In the genomic region with DNA sequence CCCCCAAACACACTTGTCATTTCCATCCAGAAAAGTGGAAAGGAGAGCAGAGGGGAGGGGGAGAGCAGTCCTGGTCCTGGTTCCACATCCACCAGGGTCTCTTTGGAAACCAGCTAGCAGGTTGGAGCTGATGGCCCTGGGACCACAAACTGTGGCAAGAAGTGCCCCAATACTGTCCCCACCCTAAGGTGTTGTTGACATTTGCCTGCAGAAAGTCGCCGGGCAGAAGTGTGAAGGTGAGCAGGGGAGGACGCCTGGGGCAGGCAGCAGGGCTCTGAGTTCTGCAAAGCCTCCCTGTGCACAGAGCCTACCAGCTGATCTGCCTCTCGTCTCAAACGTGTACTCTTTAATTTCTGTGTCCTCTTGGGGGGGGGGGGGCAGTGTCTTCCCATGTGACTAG, we compare ENCODE assay signal across 13 mouse cellular contexts. TPM values are rescaled to one million over a fixed set of nuclear protein-coding genes. Genes with fewer than 3 reads are reported as not detected.
DNase-seq lines count a peak whose midpoint lies in the region; ATAC-seq and TF ChIP-seq lines count a peak whose summit lies in the region.
"Had no signal": no experiment of that assay in that cellular context is flagged by ENCODE, and none has a peak within 500 bp of the region (broad histone marks: within the 10 kb centered on the region; RNA-seq: fewer than 3 reads in every experiment).

No protein-coding gene starts in this region.

- WGBS in intestine, embryonic 15.5 days = 17% methylated on average over 5 of the region's 5 CpGs
- WGBS in intestine, postnatal 0 days = 20% methylated on average over 5 of the region's 5 CpGs
- 13% methylated on average over 5 of the region's 5 CpGs for WGBS in embryonic facial prominence, embryonic 11.5 days
- WGBS in limb, embryonic 14.5 days = 24% methylated on average over 3 of the region's 5 CpGs

- intact Hi-C loops in heart, postnatal 10 days (cut with DNase I) = no loop called here

- DNase-seq in embryonic facial prominence, embryonic 11.5 days (ENCODE audit: low spot score) = no peak
- DNase-seq in heart, postnatal 10 days = peak; percentile 20 to 27
- DNase-seq in limb, embryonic 14.5 days (ENCODE audit: low spot score) = no peak
- no peak for DNase-seq in urinary bladder, postnatal 14 days (ENCODE audit: low spot score)
- no peak for DNase-seq in thymus, postnatal 25 days
- DNase-seq: layer of hippocampus, adult 9-11 months; lung, adult 2 months had no signal

- no peaks in the 10 kb centered on the region for H3K9me3 ChIP-seq in intestine, embryonic 15.5 days
- no peaks in the 10 kb centered on the region for H3K9me3 ChIP-seq in intestine, postnatal 0 days (ENCODE audit: control insufficient read depth)
- H3K9me3 ChIP-seq in embryonic facial prominence, embryonic 11.5 days (replicated peaks; ENCODE audit: control insufficient read depth, low read length) = no peaks in the 10 kb centered on the region
- H3K9me3 ChIP-seq in limb, embryonic 14.5 days (ENCODE audit: control insufficient read depth, low read length) = no peaks in the 10 kb centered on the region
- H3K9me3 ChIP-seq: G1E; limb, embryonic 15.5 days had no signal

- H3K4me1 ChIP-seq in intestine, embryonic 15.5 days (replicated peaks) = peaks cover 13% of the 10 kb centered on the region
- H3K4me1 ChIP-seq in intestine, postnatal 0 days (replicated peaks; ENCODE audit: control insufficient read depth, insufficient read depth, low read length) = no peaks in the 10 kb centered on the region
- H3K4me1 ChIP-seq in embryonic facial prominence, embryonic 11.5 days (ENCODE audit: control insufficient read depth, insufficient read depth, low read length) = peaks cover 10% of the 10 kb centered on the region
- peaks cover 11% of the 10 kb centered on the region for H3K4me1 ChIP-seq in limb, embryonic 14.5 days (ENCODE audit: control insufficient read depth, insufficient read depth, low read length)

- H3K4me2 ChIP-seq in intestine, embryonic 15.5 days (replicated peaks) = peak overlapping the region; percentile 56; the same call in 1 of the 2 replicates
- H3K4me2 ChIP-seq in intestine, postnatal 0 days (replicated peaks; ENCODE audit: low read depth) = no peak overlapping the region
- H3K4me2 ChIP-seq in embryonic facial prominence, embryonic 11.5 days (ENCODE audit: low read depth, low read length) = 0 out of 2 replicates have a peak overlapping the region, but pooled peaks have one; percentile 4
- H3K4me2 ChIP-seq in limb, embryonic 14.5 days (replicated peaks; ENCODE audit: low read depth, low read length, severe bottlenecking) = peak overlapping the region; percentile 48; the same call in 1 of the 2 replicates

- no peaks in the 10 kb centered on the region for H3K36me3 ChIP-seq in intestine, embryonic 15.5 days
- H3K36me3 ChIP-seq in intestine, postnatal 0 days (ENCODE audit: control insufficient read depth, insufficient read depth) = no peaks in the 10 kb centered on the region
- H3K36me3 ChIP-seq in embryonic facial prominence, embryonic 11.5 days (replicated peaks; ENCODE audit: control insufficient read depth, insufficient read depth, low read depth, low read length) = no peaks in the 10 kb centered on the region
- H3K36me3 ChIP-seq in limb, embryonic 14.5 days (ENCODE audit: control insufficient read depth, insufficient read depth, low read length) = no peaks in the 10 kb centered on the region
- H3K36me3 ChIP-seq: G1E; limb, embryonic 15.5 days had no signal

- no peak for ATAC-seq in intestine, embryonic 15.5 days
- ATAC-seq in intestine, postnatal 0 days = no peak
- no peak for ATAC-seq in embryonic facial prominence, embryonic 11.5 days (replicated peaks; ENCODE audit: insufficient number of reproducible peaks, low FRiP score, low TSS enrichment, low read depth)
- no peak for ATAC-seq in limb, embryonic 14.5 days (ENCODE audit: low FRiP score, low read depth)
- ATAC-seq in activated CD4-positive, CD25-positive, alpha-beta regulatory T cell, adult 4 months = no peak

- TF ChIP-seq POLR2A in limb, embryonic 14.5 days (IDR thresholded peaks at IDR 0.05; ENCODE audit: borderline replicate concordance, extremely low read depth, insufficient read depth, insufficient read length) = no peak

- no peak for TF ChIP-seq CTCF in intestine, postnatal 0 days (IDR thresholded peaks at IDR 0.05; ENCODE audit: low read depth)

- no peak overlapping the region for H3K4me3 ChIP-seq in intestine, embryonic 15.5 days (replicated peaks)
- no peak overlapping the region for H3K4me3 ChIP-seq in intestine, postnatal 0 days (ENCODE audit: low read depth, low read length)
- H3K4me3 ChIP-seq in embryonic facial prominence, embryonic 11.5 days (ENCODE audit: low read depth, low read length) = no peak overlapping the region
- no peak overlapping the region for H3K4me3 ChIP-seq in limb, embryonic 14.5 days (replicated peaks; ENCODE audit: low read length)
- H3K4me3 ChIP-seq: erythroblast, embryonic 14.5 days had no signal

- peaks cover 3% of the 10 kb centered on the region; the same call in 1 of the 2 replicates for H3K27me3 ChIP-seq in intestine, embryonic 15.5 days (replicated peaks)
- no peaks in the 10 kb centered on the region for H3K27me3 ChIP-seq in intestine, postnatal 0 days (replicated peaks; ENCODE audit: control insufficient read depth, insufficient read depth, low read length)
- peaks cover 9% of the 10 kb centered on the region for H3K27me3 ChIP-seq in embryonic facial prominence, embryonic 11.5 days (ENCODE audit: control insufficient read depth, insufficient read depth, low read length)
- no peaks in the 10 kb centered on the region; the same call in 1 of the 2 replicates for H3K27me3 ChIP-seq in limb, embryonic 14.5 days (ENCODE audit: control insufficient read depth, insufficient read depth, low read length)

- no peak overlapping the region for H3K9ac ChIP-seq in intestine, embryonic 15.5 days
- H3K9ac ChIP-seq in intestine, postnatal 0 days (ENCODE audit: low read depth, low read length) = no peak overlapping the region
- H3K9ac ChIP-seq in embryonic facial prominence, embryonic 11.5 days (replicated peaks; ENCODE audit: low read length) = no peak overlapping the region
- 0 out of 2 replicates have a peak overlapping the region, but pooled peaks have one; percentile 21 for H3K9ac ChIP-seq in limb, embryonic 14.5 days (ENCODE audit: low read depth, low read length, severe bottlenecking)
- H3K9ac ChIP-seq: limb, embryonic 15.5 days had no signal

- no peak overlapping the region for H3K27ac ChIP-seq in intestine, embryonic 15.5 days
- no peak overlapping the region for H3K27ac ChIP-seq in intestine, postnatal 0 days (ENCODE audit: low read depth, low read length)
- H3K27ac ChIP-seq in embryonic facial prominence, embryonic 11.5 days (replicated peaks; ENCODE audit: low read depth, low read length) = no peak overlapping the region
- no peak overlapping the region for H3K27ac ChIP-seq in limb, embryonic 14.5 days (replicated peaks; ENCODE audit: low read depth, low read length)
- H3K27ac ChIP-seq: limb, embryonic 15.5 days had no signal

RNA-seq across cellular contexts. Expression of a gene that starts 54.2 kb away (rescaled TPM):
- 16.0 and 16.3 TPM in 2 replicates for polyA plus RNA-seq in intestine, embryonic 15.5 days (2015; fragmentation: Nextera tagmentation; extraction: Ambion mirVana)
- polyA plus RNA-seq in intestine, postnatal 0 days (2015; fragmentation: Nextera tagmentation; extraction: Ambion mirVana) = 7.1 and 8.9 TPM in 2 replicates
- polyA plus RNA-seq in embryonic facial prominence, embryonic 11.5 days (2014; fragmentation: Nextera tagmentation; extraction: Ambion mirVana) = 7.6 and 9.9 TPM in 2 replicates
- total RNA-seq in heart, postnatal 10 days (2021) = 10 to 100 TPM; 16.1 to 22.0 TPM
- 10.9 and 11.8 TPM in 2 replicates for polyA plus RNA-seq in limb, embryonic 14.5 days (2012; rRNA removed)
- polyA plus RNA-seq in limb, embryonic 14.5 days (2014; fragmentation: Nextera tagmentation; extraction: Ambion mirVana) = 10.6 and 11.8 TPM in 2 replicates
- polyA plus RNA-seq in activated CD4-positive, CD25-positive, alpha-beta regulatory T cell, adult 4 months (2017; shearing (Covaris generic)) = 1 to 10 TPM; 7.5 to 7.6 TPM

Comparison
In these comparisons a context has a peak if more than half of its experiments do, and no peak if none do; other contexts are left out.
1. DNase-seq: peak in heart, postnatal 10 days (2 of 2); none in embryonic facial prominence, embryonic 11.5 days (single experiment), limb, embryonic 14.5 days (single experiment), urinary bladder, postnatal 14 days (single experiment) and thymus, postnatal 25 days (single experiment).